Mouse (Mus musculus): ENCODE results near the gene Cpeb2. TPM values are rescaled to one million over a fixed set of nuclear protein-coding genes. Genes with fewer than 3 reads are reported as not detected.

The Cpeb2 gene
- polyA plus RNA-seq, 1 experiment from 2014 or later = 1.5 TPM

DNA sequence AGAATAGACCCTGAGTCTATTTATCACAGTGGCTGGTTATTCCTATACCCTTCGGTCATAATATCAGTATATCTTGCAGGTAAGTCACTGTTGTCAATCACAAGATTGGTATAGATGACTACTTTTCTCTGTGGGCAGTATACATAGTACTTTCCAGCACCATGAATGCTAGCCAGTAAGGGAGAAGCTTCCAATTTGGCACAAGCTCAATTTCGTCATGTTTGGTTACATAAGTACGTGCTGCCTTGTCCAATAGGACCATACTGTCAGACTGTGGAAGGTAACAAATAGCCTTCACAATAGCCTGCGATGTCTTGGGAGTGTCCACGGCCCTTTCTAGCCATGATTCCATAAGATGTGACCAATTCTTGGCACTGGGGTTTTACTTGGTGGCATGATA, 67.1 kb downstream of the Cpeb2 start:
- Histone ChIP-seq H3K4me3 (no peak overlapping the region), H3K36me3 (no peaks in the 10 kb centered on the region), H3K27me3 (ENCODE audit: low read depth, poor library complexity, severe bottlenecking) (no peaks in the 10 kb centered on the region), H3K9me3 (replicated peaks) (no peaks in the 10 kb centered on the region), H3K4me1 (no peaks in the 10 kb centered on the region), H3K27ac (no peak overlapping the region)
- 90% methylated on average over 5 of the region's 5 CpGs for WGBS
- no peak for DNase-seq (ENCODE audit: low spot score)

DNA sequence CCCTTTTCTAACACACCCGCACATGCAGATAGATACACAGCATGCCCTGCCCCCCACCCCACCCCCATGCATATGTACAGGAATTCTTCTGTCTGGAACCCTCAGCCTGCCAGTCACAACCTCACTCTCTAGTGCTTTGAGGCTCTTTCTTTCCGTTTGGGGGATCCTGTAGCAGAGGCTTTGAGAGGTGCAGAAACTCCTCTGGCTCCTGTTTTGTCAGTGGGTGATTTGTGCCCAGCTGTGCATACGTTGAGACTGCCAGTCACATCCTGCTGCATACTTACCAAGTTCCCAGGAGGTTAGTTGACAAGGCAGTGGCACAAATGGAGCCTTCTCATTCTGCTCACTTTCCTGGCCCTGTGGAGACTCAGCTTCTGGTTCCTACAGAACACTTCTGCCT, 68.0 kb downstream of the Cpeb2 start:
- DNase-seq (ENCODE audit: low spot score) = no peak
- 55% methylated on average over 3 of the region's 3 CpGs for WGBS
- Histone ChIP-seq H3K4me3 (no peak overlapping the region), H3K27me3 (ENCODE audit: low read depth, poor library complexity, severe bottlenecking) (no peaks in the 10 kb centered on the region), H3K36me3 (no peaks in the 10 kb centered on the region), H3K27ac (no peak overlapping the region), H3K4me1 (no peaks in the 10 kb centered on the region), H3K9me3 (replicated peaks) (no peaks in the 10 kb centered on the region)

DNA sequence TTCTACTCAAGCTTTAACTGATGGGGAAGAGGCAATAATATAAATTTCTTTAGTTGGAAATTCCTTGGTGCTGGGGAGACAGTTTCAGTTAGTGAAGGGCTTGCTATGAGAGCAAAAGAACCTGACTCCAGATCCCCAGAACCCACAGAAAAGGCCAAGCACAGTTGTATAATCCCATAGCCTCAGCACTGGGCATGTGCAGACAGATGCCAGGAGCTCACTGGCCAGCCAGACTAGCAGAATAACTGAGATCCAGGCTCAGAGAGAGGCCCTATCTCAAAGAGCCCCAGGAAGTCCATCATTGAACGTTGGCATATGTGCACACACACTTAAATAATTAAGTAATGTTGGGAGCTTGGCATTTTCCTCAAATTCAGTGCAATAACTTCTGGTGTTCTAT, 70.5 kb downstream of the Cpeb2 start:
- DNase-seq (ENCODE audit: low spot score) = no peak

DNA sequence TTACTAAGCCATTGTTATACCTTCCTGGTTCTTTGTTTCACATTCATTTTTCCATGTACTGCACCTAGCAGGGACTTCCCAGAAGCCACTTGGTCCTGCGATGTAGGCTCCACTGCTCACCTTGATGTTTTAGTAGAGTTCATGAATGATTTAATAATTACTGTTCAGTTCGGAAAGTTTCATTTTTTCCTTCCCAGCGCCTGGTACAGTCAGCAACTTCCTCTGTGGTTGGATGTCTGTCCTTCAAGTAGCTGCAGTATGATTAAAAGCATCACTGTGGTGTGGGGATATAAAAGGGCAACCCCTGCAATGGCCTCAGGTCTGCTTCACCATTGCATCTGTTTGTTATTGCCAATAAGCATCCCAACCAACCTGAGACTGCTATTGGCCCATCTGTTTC, 72.5 kb downstream of the Cpeb2 start:
- H3K27me3 ChIP-seq (ENCODE audit: low read depth, poor library complexity, severe bottlenecking) = no peaks in the 10 kb centered on the region
- DNase-seq (ENCODE audit: low spot score) = no peak
- no peak overlapping the region for H3K4me3 ChIP-seq
- 0 out of 2 replicates have a peak, but pooled peaks cover 5% of the 10 kb centered on the region for H3K4me1 ChIP-seq
- no peak overlapping the region for H3K27ac ChIP-seq
- 88% methylated on average over 3 of the region's 3 CpGs for WGBS
- no peaks in the 10 kb centered on the region for H3K36me3 ChIP-seq
- no peaks in the 10 kb centered on the region for H3K9me3 ChIP-seq (replicated peaks)

More for the DNA sequence above, 70.5 kb downstream of the Cpeb2 start:
- Histone ChIP-seq H3K4me1 (no peaks in the 10 kb centered on the region), H3K4me3 (no peak overlapping the region), H3K9me3 (replicated peaks) (no peaks in the 10 kb centered on the region), H3K27ac (no peak overlapping the region), H3K36me3 (no peaks in the 10 kb centered on the region), H3K27me3 (ENCODE audit: low read depth, poor library complexity, severe bottlenecking) (no peaks in the 10 kb centered on the region)
- WGBS = 76% methylated on average over 1 of the region's 1 CpGs

DNA sequence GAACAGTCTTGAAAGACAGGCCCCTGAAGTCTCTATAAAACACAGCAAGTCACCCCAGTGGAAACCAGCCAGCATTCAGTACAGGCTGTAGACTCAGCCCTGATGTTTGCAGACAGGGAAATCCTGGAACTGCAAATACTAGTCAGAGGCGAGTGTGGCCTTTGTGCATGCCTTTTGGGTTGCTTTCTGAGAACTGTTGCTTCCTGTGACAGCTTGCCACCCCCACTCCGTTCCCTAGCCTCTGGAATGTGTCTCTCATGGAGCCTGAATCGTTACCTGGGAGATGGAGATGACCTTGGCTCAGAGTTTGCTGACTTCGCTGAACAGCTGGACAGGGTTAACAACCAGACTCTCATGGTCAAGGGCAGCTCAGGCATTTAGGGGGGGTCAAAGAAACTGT, 77.0 kb downstream of the Cpeb2 start:
- WGBS = 66% methylated on average over 4 of the region's 4 CpGs
- H3K27me3 ChIP-seq (ENCODE audit: low read depth, poor library complexity, severe bottlenecking) = no peaks in the 10 kb centered on the region
- no peaks in the 10 kb centered on the region for H3K36me3 ChIP-seq
- H3K27ac ChIP-seq = no peak overlapping the region
- H3K4me3 ChIP-seq = no peak overlapping the region
- no peak for DNase-seq (ENCODE audit: low spot score)
- no peaks in the 10 kb centered on the region for H3K9me3 ChIP-seq (replicated peaks)
- H3K4me1 ChIP-seq = 0 out of 2 replicates have a peak, but pooled peaks cover 5% of the 10 kb centered on the region

DNA sequence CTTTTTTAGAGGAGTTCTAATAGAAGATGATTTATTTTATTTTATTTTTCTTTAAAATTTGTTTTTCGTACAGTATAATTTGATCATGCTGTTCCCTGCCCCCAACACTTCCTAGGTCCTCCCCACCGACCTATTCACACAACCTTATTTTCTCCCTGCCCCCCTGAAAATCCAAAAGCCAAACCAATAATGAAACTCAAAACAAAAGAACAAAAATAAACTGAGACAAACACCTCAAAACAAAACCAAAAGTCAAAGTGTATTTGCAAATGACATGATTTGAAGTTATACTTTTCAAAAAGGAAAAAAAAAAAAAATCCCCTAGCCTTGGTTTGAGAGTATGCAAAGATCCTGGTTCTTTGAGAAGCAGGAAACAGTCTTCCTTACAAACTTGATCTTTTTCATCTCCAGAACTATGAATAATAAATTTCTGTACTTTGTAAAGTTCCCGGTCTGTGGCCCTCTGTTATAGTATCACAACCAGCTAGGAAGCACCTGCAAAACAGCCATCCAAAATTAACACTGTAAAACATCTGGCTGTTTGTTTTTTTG, 91.4 kb downstream of the Cpeb2 start:
- Histone ChIP-seq H3K4me1 (peaks cover 18% of the 10 kb centered on the region), H3K27ac (no peak overlapping the region), H3K36me3 (no peaks in the 10 kb centered on the region), H3K9me3 (replicated peaks) (no peaks in the 10 kb centered on the region), H3K4me3 (no peak overlapping the region), H3K27me3 (ENCODE audit: low read depth, poor library complexity, severe bottlenecking) (no peaks in the 10 kb centered on the region)
- WGBS = 79% methylated on average over 3 of the region's 3 CpGs
- no peak for DNase-seq (ENCODE audit: low spot score)

DNA sequence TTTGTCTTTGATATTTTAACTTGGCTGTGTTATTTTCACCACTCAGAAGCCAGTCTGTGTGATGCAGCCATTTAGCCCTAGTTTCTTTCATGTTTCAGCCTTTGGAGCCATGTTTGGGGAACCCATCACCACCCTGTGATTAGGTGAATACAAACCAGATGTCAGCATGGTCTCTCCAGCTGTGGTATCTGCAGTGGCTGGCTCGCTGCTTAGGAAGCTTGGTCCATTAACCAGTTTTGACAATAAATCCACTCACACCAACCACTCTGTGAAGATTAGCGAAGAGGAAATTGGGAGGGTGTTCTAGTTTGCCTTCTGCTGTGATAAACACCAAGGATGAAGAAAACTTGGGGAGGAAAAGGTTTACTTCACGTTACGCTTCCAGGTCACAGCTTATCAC, 92.6 kb downstream of the Cpeb2 start:
- Histone ChIP-seq H3K27ac (no peak overlapping the region), H3K9me3 (replicated peaks) (no peaks in the 10 kb centered on the region), H3K27me3 (ENCODE audit: low read depth, poor library complexity, severe bottlenecking) (no peaks in the 10 kb centered on the region), H3K4me3 (no peak overlapping the region), H3K4me1 (peaks cover 18% of the 10 kb centered on the region), H3K36me3 (no peaks in the 10 kb centered on the region)
- peak; percentile 65 for DNase-seq (ENCODE audit: low spot score)
- WGBS = 21% methylated on average over 4 of the region's 4 CpGs

DNA sequence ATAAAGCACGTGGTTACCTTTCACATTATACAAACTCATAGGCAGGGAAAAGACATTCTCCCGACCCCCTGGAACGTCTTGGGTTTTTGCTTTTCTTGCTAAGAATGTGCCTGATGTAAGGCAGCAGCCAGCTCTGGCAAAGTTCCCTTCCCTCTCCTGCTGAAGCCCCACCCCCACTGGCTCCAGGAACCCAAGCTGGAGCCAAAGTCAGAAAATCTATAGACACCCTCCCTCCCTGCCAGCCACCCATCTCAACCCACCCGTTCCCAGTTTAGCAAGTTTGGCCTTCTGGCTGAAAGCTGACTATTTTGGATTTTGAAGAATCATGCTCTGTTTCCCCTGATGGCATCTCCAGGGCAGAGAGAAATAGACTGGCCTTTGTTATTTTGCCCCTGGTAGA, 95.6 kb downstream of the Cpeb2 start:
- H3K27me3 ChIP-seq (ENCODE audit: low read depth, poor library complexity, severe bottlenecking) = no peaks in the 10 kb centered on the region
- WGBS = 49% methylated on average over 4 of the region's 4 CpGs
- DNase-seq (ENCODE audit: low spot score) = no peak

DNA sequence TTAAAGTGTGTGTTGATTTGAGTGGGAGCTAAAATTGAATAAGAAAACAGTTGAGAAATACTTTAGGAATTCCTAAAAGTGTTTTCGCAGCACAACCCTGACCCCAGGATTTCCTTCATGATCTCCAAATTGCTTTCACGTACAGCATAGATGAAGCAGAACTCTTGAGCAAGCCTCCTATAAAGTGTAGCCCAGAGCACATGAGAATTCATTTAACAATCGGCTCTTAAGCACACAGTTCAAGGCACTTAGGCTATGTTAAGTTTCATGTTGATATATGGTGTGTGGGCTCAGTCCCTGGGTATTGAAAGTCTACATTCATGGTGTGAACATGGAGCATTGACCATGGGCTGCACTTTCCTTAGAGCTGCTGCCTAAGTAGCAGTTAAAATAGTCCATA, 97.3 kb downstream of the Cpeb2 start:
- DNase-seq (ENCODE audit: low spot score) = no peak
- Histone ChIP-seq H3K4me3 (no peak overlapping the region), H3K9me3 (replicated peaks) (no peaks in the 10 kb centered on the region), H3K4me1 (peaks cover 15% of the 10 kb centered on the region), H3K27ac (no peak overlapping the region), H3K36me3 (no peaks in the 10 kb centered on the region), H3K27me3 (ENCODE audit: low read depth, poor library complexity, severe bottlenecking) (no peaks in the 10 kb centered on the region)
- 83% methylated on average over 3 of the region's 3 CpGs for WGBS

More for the DNA sequence above, 95.6 kb downstream of the Cpeb2 start:
- Histone ChIP-seq H3K36me3 (no peaks in the 10 kb centered on the region), H3K4me1 (peaks cover 18% of the 10 kb centered on the region), H3K4me3 (no peak overlapping the region), H3K9me3 (replicated peaks) (no peaks in the 10 kb centered on the region), H3K27ac (no peak overlapping the region)

DNA sequence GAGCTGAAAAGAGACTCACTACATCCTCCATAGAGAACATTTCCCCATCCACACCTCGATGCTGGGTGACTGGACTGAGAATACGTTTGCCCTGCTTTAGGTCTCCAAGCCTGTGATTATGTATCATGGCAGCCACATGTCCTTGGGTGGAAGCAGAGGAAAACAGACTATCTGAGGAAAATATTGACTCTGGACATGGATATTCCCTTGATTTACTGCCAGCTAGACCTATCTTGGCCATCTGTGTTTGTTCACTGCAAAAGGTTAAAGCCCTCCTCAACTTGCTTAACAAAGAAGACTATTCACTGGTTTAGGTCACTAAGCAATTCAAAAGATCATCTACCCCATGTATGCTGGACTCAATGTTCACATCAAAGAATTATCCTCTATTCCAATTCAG, 101.5 kb downstream of the Cpeb2 start:
- Histone ChIP-seq H3K4me1 (no peaks in the 10 kb centered on the region), H3K9me3 (replicated peaks) (no peaks in the 10 kb centered on the region), H3K27me3 (ENCODE audit: low read depth, poor library complexity, severe bottlenecking) (no peaks in the 10 kb centered on the region), H3K36me3 (no peaks in the 10 kb centered on the region), H3K27ac (no peak overlapping the region), H3K4me3 (no peak overlapping the region)
- DNase-seq (ENCODE audit: low spot score) = no peak
- 93% methylated on average over 2 of the region's 2 CpGs for WGBS

DNA sequence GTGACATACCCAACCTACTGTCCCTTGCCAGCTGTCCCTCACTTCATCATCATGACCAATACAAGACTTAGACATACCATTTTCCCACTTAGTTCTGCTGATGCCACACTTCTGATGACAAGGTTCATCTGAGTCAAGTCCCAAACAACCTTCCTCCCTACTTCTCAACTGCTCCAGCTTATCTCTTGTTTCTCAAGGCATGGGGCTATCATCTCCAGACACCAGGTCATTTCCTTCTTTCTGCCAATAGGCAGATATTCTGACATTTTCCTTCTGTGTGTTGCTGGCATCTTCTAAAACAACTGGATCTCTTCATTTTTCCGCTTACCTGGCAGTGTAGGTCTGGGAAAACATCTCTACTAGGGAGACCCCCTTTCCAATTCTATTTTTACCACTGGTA, 104.2 kb downstream of the Cpeb2 start:
- WGBS = 89% methylated on average over 1 of the region's 1 CpGs
- no peaks in the 10 kb centered on the region for H3K4me1 ChIP-seq

DNA sequence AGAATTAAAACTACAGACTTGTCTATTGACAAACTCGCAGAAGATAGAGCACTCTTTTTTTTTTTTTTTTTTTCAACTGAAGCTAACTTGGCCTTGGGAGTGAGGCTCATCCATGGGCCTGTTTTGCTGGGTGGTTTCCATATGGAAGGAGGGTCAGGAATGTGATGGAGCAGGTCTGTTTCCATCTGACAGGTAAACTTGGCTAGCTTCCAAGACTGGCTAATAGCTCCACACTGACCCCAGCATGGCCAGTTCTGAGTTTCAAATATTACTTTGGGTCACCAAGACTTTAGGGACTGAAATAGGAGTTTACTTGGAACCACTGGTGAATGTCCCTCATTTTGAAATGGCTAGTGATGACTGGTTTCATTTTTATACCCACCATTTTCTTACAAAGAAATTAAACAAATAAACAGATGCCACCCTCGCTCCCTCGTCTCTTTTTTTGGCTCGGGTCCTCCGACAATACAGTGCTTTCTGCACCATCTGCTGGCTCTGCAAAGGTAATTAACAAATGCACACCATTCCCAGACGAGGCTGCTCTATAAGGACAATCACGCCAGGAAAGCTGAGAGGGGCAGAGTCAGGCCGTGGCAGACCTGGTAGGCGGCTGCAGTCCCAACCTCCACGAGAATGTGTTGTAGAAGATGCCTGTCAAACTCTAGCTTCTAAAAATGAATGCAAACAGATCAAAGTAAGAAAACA, 106.0 kb downstream of the Cpeb2 start:
- Histone ChIP-seq H3K36me3 (no peaks in the 10 kb centered on the region), H3K9me3 (replicated peaks) (no peaks in the 10 kb centered on the region), H3K27ac (no peak overlapping the region), H3K4me3 (no peak overlapping the region), H3K27me3 (ENCODE audit: low read depth, poor library complexity, severe bottlenecking) (no peaks in the 10 kb centered on the region), H3K4me1 (no peaks in the 10 kb centered on the region)
- WGBS = 69% methylated on average over 10 of the region's 10 CpGs
- no peak for DNase-seq (ENCODE audit: low spot score)

More for the DNA sequence above, 104.2 kb downstream of the Cpeb2 start:
- no peak overlapping the region for H3K27ac ChIP-seq
- H3K4me3 ChIP-seq = no peak overlapping the region
- no peaks in the 10 kb centered on the region for H3K36me3 ChIP-seq
- H3K9me3 ChIP-seq (replicated peaks) = no peaks in the 10 kb centered on the region
- no peak for DNase-seq (ENCODE audit: low spot score)
- no peaks in the 10 kb centered on the region for H3K27me3 ChIP-seq (ENCODE audit: low read depth, poor library complexity, severe bottlenecking)

Data from limb, embryonic 10.5 days (tissue).